ENCODE assay signal across 16 mouse cellular contexts in the genomic region with DNA sequence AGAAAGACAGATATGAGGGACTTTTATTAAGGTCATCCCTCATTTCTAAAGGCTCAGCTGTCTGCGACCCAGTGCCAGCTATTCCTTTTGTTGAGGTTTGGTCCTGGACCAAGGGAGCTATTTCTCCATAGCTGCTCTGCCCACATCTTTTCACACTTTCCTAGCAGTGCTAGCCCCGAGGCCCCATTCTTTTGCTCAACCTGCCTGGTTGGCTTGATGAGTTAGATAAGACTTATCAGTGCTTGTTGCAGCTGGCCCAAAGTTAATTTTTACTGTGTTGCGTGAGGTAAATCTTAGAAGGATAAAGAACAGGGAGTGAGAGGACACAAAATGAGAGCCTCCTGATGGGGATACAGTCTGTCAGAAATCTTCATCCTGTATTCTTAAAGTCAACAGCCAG.
"Had no signal": no experiment of that assay in that cellular context is flagged by ENCODE, and none has a peak within 500 bp of the region (broad histone marks: within the 10 kb centered on the region; RNA-seq: fewer than 3 reads in every experiment).

No protein-coding gene starts in this region.

- H3K36me3 ChIP-seq: liver, embryonic 12.5 days; midbrain, embryonic 13.5 days; midbrain, embryonic 15.5 days; neural tube, embryonic 12.5 days; stomach, embryonic 15.5 days had no signal

- ATAC-seq: liver, embryonic 12.5 days; midbrain, embryonic 13.5 days; midbrain, embryonic 15.5 days had no signal

- H3K9ac ChIP-seq: liver, embryonic 12.5 days; liver, embryonic 14.5 days; lung, embryonic 14.5 days; midbrain, embryonic 13.5 days; midbrain, embryonic 15.5 days; neural tube, embryonic 12.5 days; stomach, embryonic 15.5 days had no signal

- H3K27me3 ChIP-seq: midbrain, embryonic 13.5 days; midbrain, embryonic 15.5 days; neural tube, embryonic 12.5 days; stomach, embryonic 15.5 days had no signal

- H3K9me3 ChIP-seq: liver, embryonic 12.5 days; midbrain, embryonic 13.5 days; midbrain, embryonic 15.5 days; neural tube, embryonic 12.5 days; stomach, embryonic 15.5 days had no signal

- DNase-seq: lung, adult 18-20 months; lung, embryonic 14.5 days; lung, postnatal 10 days; lung, postnatal 4 days; right cerebral cortex, postnatal 14 days; thymus, adult 2 months; thymus, postnatal 25 days; thymus, postnatal 4 days had no signal

- H3K4me2 ChIP-seq: liver, embryonic 12.5 days; lung, embryonic 14.5 days; midbrain, embryonic 11.5 days; midbrain, embryonic 13.5 days; midbrain, embryonic 15.5 days; neural tube, embryonic 12.5 days; stomach, embryonic 15.5 days had no signal

- H3K4me1 ChIP-seq: liver, embryonic 12.5 days; midbrain, embryonic 15.5 days; neural tube, embryonic 12.5 days; stomach, embryonic 15.5 days had no signal

- H3K4me3 ChIP-seq: liver, embryonic 12.5 days; midbrain, embryonic 13.5 days; midbrain, embryonic 15.5 days; neural tube, embryonic 12.5 days; stomach, embryonic 15.5 days had no signal

- H3K27ac ChIP-seq: liver, embryonic 12.5 days; liver, embryonic 14.5 days; midbrain, embryonic 13.5 days; midbrain, embryonic 15.5 days; neural tube, embryonic 12.5 days; stomach, embryonic 15.5 days; stomach, postnatal 0 days had no signal
